Mouse (Mus musculus) cortical plate, adult 2 months (tissue): ENCODE measurements around the gene Lrig1. TPM values are rescaled to one million over a fixed set of nuclear protein-coding genes. Genes with fewer than 3 reads are reported as not detected.
A peak's percentile ranks its signal among the peaks of the same experiment; 100 is the strongest.

ENCODE experiments used
- H3K27ac ChIP-seq: fragments of 200-500 bp; 2 replicates; pipeline ENCODE4 v1.5.1; 2012; ENCODE audit warnings: low read length, control low read depth, inconsistent platforms; ENCODE audit not compliant: insufficient read depth
- H3K4me1 ChIP-seq: fragments of 200-500 bp; 2 replicates; pipeline ENCODE4 v1.6.1; 2011; ENCODE audit warnings: low read length; ENCODE audit not compliant: control insufficient read depth, insufficient read depth
- H3K4me3 ChIP-seq: fragments of 200-500 bp; 2 replicates; pipeline ENCODE4 v1.5.1; 2011; ENCODE audit warnings: mild to moderate bottlenecking, low read length, control low read depth; ENCODE audit not compliant: insufficient read depth
- CTCF ChIP-seq: fragments of 200-500 bp; IDR thresholded peaks from 2 replicates; pipeline ENCODE4 v1.5.1; 2011; ENCODE audit warnings: mild to moderate bottlenecking, control low read depth, low read length; ENCODE audit not compliant: insufficient read depth; ENCODE audit errors: extremely low read depth
- POLR2A ChIP-seq: fragments of 200-500 bp; IDR thresholded peaks from 2 replicates; pipeline ENCODE4 v1.6.1; 2011; ENCODE audit warnings: mild to moderate bottlenecking, low read length, control low read depth; ENCODE audit not compliant: insufficient read depth; ENCODE audit errors: extremely low read depth
- polyA plus RNA-seq: library from polyadenylated mRNA; depleted of rRNA; stranded (reverse); fragments of >200 nt; gene quantifications from 2 replicates; pipeline ENCODE4 v1.2.3, GENCODE M21; 2012

The Lrig1 gene
- polyA plus RNA-seq, 1 experiment: 19.7 TPM

DNA sequence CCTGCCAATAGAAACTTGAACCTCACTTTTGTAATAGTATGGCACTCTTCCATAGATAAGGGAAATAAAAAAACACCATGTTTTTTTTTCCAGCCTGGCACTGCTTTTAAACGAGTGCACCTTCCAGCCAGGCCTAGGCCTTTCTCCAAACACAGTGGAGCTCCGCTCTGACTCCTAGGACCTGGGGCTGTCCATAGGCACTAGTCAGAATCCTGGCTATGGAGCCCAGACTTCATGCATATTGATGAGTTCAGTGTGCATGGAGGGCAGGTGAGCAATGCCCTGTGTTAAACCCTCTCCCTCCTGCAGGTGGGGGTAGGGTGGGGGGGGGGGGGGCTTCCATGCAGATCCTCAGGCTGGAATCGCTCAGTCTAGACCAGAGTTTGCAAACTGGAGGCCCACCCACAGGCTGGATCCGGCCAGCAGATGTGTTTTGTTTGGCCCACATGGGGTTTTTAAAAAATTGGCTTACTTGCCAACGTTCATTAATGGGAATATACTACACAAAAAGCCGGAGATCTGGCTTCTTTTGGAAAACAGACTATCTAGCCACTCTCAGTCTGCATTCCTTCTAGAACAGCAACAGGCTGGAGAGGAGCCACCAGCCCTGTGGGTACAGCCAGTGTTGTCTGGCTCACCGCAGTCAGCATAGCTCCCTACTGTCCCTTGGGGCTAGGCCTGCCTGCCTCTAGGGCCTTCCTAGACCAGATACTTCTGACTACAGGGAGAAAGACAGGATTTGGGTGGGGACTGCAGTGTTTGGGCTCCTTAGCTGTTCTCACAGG lies 17.9 kb upstream of the Lrig1 start:
- no peak for TF ChIP-seq POLR2A
- TF ChIP-seq CTCF: no peak
- no peak overlapping the region for H3K4me3 ChIP-seq
- no peaks in the 10 kb centered on the region for H3K4me1 ChIP-seq
- H3K27ac ChIP-seq: no peak overlapping the region

DNA sequence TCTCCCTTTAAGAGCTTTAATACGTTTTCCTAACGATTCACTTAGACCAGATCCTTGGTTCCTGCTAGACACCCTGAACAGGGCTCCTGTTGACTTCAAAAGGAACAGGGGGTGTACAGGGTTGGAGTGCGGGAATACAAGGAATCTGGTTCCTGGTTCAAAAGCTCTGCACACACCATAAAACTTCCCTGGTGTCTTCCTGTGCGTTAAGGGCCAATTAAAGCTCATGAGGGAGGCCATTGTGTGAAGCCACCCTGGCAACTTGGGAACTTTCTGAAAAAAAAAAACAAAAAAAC lies 15.6 kb upstream of the Lrig1 start:
- H3K4me1 ChIP-seq: no peaks in the 10 kb centered on the region
- no peak overlapping the region for H3K27ac ChIP-seq
- no peak for TF ChIP-seq POLR2A
- TF ChIP-seq CTCF: no peak
- H3K4me3 ChIP-seq: no peak overlapping the region

DNA sequence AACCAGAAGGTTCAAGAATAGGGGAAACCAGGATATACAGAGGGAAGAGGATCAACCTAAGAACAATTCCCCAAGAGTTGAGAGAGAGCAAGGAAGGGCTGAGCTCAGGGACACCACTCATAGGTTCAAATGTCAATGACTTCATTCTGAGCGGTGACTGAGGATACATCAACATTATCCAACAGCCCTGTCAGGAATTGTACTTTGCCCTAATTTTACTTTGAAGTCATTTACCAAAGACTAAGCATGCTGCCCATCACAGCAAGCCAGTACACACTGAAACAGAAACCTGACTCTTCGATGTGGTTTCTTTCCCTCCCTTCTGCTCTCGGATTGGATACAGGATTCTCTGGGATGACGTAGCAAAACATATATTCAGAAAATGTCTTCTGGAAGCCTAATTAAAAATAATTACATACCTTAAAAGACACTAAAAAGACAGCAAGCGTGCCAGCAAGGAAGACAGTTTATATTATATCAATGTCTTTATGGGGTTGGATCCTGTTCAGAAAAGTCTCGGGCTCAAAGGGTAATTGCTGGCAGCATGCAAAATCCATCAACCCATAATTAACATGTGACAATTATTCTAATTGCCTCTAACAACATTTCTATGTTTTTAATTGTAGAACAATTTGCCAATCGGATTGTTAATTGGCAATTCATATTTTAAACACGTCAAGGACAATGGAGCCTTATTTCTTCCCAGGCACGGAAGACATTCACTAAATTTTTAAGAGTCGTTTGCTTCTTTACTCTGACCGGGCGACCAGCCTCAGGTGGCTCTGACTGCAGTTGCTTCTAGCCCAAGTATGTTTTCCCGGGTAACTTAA lies 15.1 kb upstream of the Lrig1 start:
- H3K4me1 ChIP-seq: no peaks in the 10 kb centered on the region
- no peak overlapping the region for H3K4me3 ChIP-seq
- H3K27ac ChIP-seq: no peak overlapping the region
- TF ChIP-seq CTCF: no peak
- no peak for TF ChIP-seq POLR2A

DNA sequence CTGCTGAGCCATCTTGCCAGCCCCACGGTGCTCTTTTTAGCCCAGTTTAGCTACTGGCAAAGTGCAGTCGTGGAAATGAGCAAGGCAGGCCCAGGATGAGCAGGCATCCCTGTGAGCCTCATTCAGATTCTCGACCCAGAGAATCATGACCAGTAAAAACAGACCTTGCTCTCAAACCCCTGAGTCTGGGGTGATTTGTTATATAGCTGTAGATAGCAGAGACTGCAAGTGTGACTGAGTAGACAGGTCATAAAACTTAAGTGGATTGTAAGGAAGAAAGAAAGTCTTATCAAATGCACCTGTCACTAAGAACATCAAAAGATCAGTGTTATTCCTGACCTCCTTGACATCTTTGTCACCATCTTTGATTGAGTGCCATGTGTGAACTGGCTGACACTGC lies 9.9 kb upstream of the Lrig1 start:
- no peak overlapping the region for H3K27ac ChIP-seq
- H3K4me1 ChIP-seq: no peaks in the 10 kb centered on the region
- no peak for TF ChIP-seq POLR2A
- no peak overlapping the region for H3K4me3 ChIP-seq

DNA sequence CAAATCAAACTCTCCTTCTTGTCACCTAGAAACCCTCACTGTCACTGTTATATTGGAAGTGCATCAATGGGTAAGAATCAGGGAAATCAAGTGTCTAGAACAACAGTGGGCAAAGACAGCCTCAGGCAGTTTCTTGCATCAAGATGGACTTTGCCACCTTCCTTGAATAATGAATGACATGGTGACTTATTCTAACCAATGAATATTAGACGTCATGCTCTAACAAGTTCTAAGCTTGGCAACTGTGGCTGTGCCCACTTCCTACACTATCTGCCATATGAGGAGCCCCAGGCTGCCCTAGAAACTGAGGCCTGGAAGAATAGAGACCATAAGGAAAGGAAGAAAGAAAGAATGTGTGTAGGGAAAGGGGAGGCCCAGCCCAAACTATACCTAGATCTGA lies 9.2 kb upstream of the Lrig1 start:
- Histone ChIP-seq H3K4me3 (no peak overlapping the region), H3K4me1 (no peaks in the 10 kb centered on the region), H3K27ac (no peak overlapping the region)
- TF ChIP-seq POLR2A (no peak), CTCF (no peak)

DNA sequence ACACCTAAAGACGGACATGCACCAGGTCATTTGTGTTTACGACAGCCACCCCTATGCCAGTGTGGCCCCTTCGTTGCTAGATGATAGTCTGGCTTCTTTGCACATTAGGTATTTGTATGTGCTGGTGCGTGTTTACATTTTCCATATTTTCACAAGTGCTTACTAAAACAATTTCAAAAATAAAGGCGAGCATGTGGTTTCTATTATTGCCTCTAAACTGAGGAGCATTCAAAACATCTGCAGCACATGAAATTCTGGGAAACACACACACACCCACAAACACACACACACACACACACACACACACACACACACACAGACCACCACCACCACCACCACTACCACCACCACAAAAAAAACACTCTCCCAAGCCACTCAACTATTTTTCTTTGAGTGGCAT lies 7.3 kb upstream of the Lrig1 start:
- no peak overlapping the region for H3K4me3 ChIP-seq
- no peak overlapping the region for H3K27ac ChIP-seq
- no peaks in the 10 kb centered on the region for H3K4me1 ChIP-seq
- TF ChIP-seq POLR2A: no peak
- no peak for TF ChIP-seq CTCF

DNA sequence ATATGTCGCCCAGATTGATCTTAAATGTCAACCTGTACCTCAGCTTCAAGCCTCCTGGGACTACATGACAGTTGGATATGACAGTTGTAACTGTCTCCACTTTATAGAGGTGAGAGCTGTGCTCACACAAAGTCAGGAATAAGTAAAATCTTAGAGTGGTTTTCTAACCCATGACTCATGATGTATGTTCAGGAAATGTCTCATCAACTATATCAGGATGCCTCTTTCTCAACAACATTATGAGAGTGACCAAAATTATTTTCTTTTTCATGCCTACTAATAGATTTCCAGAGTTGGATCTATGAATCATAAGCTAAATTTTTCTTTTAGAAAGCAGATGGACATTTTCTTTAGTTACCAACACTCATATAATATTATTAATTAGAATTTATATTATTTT lies 6.0 kb upstream of the Lrig1 start:
- no peak overlapping the region for H3K27ac ChIP-seq
- TF ChIP-seq POLR2A (no peak), CTCF (no peak)
- H3K4me1 ChIP-seq: no peaks in the 10 kb centered on the region; the same call in 1 of the 2 replicates
- no peak overlapping the region for H3K4me3 ChIP-seq

DNA sequence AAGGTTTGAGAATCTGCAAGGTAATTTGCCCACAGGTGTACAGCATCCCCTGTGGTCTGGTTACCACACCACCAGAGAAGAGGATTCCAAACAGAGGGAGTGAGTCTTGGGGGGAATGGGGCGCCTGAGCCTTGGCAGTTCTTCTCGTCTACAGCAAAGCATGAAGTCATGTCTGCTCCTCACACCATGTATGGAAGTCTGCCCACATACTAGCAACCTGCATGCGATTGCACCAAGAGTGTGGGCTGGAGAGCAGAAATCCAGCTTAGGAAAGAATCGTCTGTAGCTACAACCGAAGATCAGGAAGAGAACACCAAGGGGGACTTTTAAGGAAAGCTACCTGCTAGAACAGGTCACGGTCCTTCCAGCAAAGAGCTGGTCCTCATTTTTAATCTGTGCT lies 3.0 kb upstream of the Lrig1 start:
- Histone ChIP-seq H3K27ac (no peak overlapping the region), H3K4me1 (peaks cover 1% of the 10 kb centered on the region; the same call in 1 of the 2 replicates), H3K4me3 (no peak overlapping the region)
- no peak for TF ChIP-seq CTCF
- no peak for TF ChIP-seq POLR2A

DNA sequence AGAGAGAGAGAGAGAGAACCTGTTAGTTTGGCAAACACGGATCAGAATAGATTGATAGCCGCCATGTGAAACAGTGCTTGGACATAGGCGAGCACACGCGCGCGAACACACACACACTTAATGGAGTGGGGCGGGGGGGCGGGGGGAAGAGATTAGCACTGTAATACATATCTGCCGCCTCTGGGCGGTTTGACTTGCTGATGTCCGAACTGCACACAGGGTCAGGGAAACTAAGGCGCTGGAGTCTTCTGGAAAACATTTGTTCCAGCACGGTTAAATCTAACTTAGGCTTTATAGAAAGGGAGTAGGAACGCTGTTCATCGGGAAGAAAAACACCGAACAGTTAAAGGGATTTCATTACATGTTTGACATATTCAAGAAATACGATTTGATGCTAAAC lies 1.1 kb upstream of the Lrig1 start:
- H3K4me3 ChIP-seq: peak overlapping the region; percentile 77; the same call in 1 of the 2 replicates
- TF ChIP-seq CTCF (no peak), POLR2A (no peak)
- H3K27ac ChIP-seq: no peak overlapping the region
- H3K4me1 ChIP-seq: peaks cover 1% of the 10 kb centered on the region; the same call in 1 of the 2 replicates

DNA sequence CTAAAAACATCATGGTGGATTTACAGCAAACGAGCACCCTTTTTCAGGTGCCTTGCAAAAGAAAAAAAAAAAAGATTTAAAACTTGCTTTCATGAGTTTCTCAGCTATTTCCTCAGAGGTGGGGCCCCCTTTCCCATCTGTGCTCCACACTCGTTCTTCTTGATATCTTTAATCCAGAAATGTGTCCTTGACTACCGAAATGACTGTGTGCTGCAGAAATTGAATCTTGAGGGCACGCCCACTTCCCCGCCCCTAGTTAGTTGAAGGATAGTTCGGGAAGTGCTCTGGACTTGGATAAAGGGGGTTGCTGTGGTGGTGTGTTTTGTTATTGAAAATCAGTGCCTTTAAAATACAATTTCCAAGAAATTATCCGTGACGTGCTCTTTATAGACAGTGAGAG lies 654 bp upstream of the Lrig1 start:
- Histone ChIP-seq H3K4me3 (peak overlapping the region; percentile 77; the same call in 1 of the 2 replicates), H3K27ac (no peak overlapping the region), H3K4me1 (peaks cover 1% of the 10 kb centered on the region; the same call in 1 of the 2 replicates)
- TF ChIP-seq POLR2A (no peak), CTCF (no peak)
